Mouse (Mus musculus) ES-Bruce4 (cell line): ENCODE data around the gene Matk. TPM values are rescaled to one million over a fixed set of nuclear protein-coding genes. Genes with fewer than 3 reads are reported as not detected.

Experiments
- H3K27ac ChIP-seq: 2 replicates; pipeline ENCODE4 v1.5.1; 2012; ENCODE audit warnings: low read length, inconsistent platforms; ENCODE audit not compliant: insufficient read depth
- H3K27me3 ChIP-seq: 2 replicates; pipeline ENCODE4 v1.6.1; 2012; ENCODE audit warnings: mild to moderate bottlenecking, low read length, inconsistent platforms; ENCODE audit not compliant: control insufficient read depth, poor library complexity, insufficient read depth, severe bottlenecking
- H3K36me3 ChIP-seq: 2 replicates; pipeline ENCODE4 v1.6.1; 2012; ENCODE audit warnings: inconsistent platforms, mild to moderate bottlenecking, low read length, moderate library complexity; ENCODE audit not compliant: control insufficient read depth, poor library complexity, insufficient read depth, severe bottlenecking
- H3K4me1 ChIP-seq: one replicate; pipeline ENCODE4 v1.8.1; 2011; ENCODE audit warnings: low read length; ENCODE audit not compliant: control insufficient read depth, insufficient read depth
- H3K4me3 ChIP-seq: 2 replicates; pipeline ENCODE4 v1.5.1; 2011; ENCODE audit warnings: low read depth, mild to moderate bottlenecking, low read length
- H3K9ac ChIP-seq: 2 replicates; pipeline ENCODE4 v1.6.1; 2012; ENCODE audit warnings: low read depth, mild to moderate bottlenecking, inconsistent platforms; ENCODE audit not compliant: poor library complexity, severe bottlenecking
- H3K9me3 ChIP-seq: replicated peaks from 2 replicates; pipeline ENCODE4 v1.6.1; 2012; ENCODE audit warnings: mild to moderate bottlenecking, low read length, inconsistent platforms; ENCODE audit not compliant: control insufficient read depth, poor library complexity, insufficient read depth, severe bottlenecking
- CTCF ChIP-seq: IDR thresholded peaks from one replicate; pipeline ENCODE4 v1.8.1; 2011; ENCODE audit warnings: low read depth, low read length
- EP300 ChIP-seq: IDR thresholded peaks from 2 replicates; pipeline ENCODE4 v1.6.1; 2011; ENCODE audit warnings: low read depth, low read length; ENCODE audit not compliant: insufficient read depth
- POLR2A ChIP-seq: IDR thresholded peaks from one replicate; pipeline ENCODE4 v1.8.1; 2011; ENCODE audit warnings: low read length; ENCODE audit not compliant: insufficient read depth
- polyA plus RNA-seq: library from polyadenylated mRNA; stranded (reverse); fragments of >200 nt; gene quantifications from 2 replicates; pipeline ENCODE4 v1.2.4, GENCODE M21; 2011; ENCODE audit warnings: low read depth; ENCODE audit not compliant: missing spikeins, insufficient read depth, insufficient read length

Gene Matk
- polyA plus RNA-seq, 1 experiment, result 1.1 TPM

DNA sequence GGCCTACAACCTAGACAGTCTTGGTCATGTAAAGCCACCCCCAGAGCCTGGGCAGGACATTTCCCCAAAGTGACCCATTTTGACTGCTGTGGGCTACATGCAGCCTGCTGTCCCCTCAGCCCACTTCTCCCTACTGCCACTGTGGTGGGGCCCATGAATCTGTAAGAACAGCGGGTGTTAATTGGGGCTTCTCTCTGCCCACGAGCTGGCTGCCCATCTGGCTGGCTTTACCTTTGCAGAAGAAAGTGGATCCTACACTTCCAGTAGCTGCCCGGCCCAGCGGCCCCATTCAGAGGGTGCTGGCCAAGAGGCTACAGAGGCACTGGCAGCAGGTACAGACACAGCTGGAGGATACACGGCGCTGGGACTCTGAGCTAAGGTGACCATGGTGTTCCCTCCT lies 7.6 kb upstream of the Matk start:
- no peak for TF ChIP-seq CTCF
- no peak for TF ChIP-seq EP300
- TF ChIP-seq POLR2A, result no peak
- H3K27me3 ChIP-seq, result no peaks in the 10 kb centered on the region

DNA sequence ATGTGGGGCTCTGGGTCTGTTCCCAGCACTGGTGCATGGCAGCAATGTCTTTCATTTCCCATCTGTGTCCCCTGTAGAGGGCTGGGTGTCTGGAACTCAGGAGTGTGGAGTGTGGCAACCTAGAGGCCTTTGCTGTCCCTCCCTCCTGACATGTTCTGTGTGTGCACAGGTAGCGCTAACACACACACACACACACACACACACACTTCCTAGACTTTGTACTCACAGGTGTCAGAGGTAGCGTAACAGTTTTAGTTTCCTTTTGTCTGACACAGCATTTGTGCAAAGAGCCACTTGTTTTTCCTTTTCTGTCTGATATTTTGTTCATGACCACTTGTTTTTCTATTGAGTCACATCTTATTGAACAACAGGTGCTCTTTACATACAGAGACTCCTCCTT lies 4.9 kb upstream of the Matk start:
- H3K9ac ChIP-seq, result no peak overlapping the region
- H3K4me1 ChIP-seq, result peaks cover 5% of the 10 kb centered on the region
- H3K9me3 ChIP-seq, result no peaks in the 10 kb centered on the region
- no peak overlapping the region for H3K4me3 ChIP-seq
- H3K36me3 ChIP-seq, result no peaks in the 10 kb centered on the region
- no peak overlapping the region for H3K27ac ChIP-seq
- no peaks in the 10 kb centered on the region for H3K27me3 ChIP-seq
- TF ChIP-seq CTCF (no peak), POLR2A (no peak), EP300 (no peak)

More for the DNA sequence above, 7.6 kb upstream of the Matk start:
- Histone ChIP-seq H3K9ac (no peak overlapping the region), H3K9me3 (no peaks in the 10 kb centered on the region), H3K27ac (no peak overlapping the region), H3K4me3 (no peak overlapping the region), H3K4me1 (peaks cover 1% of the 10 kb centered on the region), H3K36me3 (no peaks in the 10 kb centered on the region)

DNA sequence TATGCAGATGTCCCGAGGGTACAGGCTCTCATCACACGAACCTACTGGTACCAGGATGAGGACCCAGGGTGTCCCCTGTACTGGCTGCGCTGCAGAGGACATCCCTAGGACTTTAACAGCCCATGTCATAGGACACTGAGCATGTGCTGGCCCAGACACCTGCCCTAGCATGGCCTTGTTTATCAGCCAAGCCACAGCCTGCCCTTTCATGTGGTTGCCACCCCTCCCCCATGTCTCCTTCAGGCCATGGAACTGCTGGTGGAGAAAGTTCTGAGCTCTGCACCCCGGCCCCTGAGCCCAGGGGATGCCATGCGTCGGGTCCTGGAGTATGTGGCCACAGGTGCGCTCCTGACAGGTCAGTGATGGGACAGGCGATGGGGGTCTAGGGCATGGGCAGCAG lies 3.3 kb upstream of the Matk start:
- Histone ChIP-seq H3K27ac (no peak overlapping the region), H3K9ac (no peak overlapping the region), H3K36me3 (no peaks in the 10 kb centered on the region), H3K4me1 (peaks cover 5% of the 10 kb centered on the region), H3K4me3 (no peak overlapping the region), H3K27me3 (no peaks in the 10 kb centered on the region), H3K9me3 (no peaks in the 10 kb centered on the region)
- TF ChIP-seq EP300 (no peak), CTCF (no peak), POLR2A (no peak)

DNA sequence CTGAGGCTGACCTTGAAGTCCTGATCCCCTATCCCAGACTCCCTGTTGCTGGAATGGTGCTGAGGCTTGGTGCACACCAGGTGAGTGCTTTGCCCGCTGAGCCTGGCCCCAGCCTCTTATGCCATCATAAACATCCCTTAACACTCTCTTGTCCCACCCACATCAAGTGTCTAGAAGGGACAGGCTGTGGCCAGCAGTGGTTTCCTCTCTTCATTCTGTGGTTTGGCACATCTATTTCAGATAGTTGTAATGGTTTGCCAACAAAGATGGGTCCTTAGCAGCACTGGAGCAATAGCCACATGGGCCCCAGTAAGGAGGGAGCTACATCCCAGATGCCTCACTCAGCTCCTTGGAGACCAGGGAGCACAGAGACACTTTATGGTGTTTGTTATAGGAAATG lies 2.2 kb downstream of the Matk start:
- H3K27me3 ChIP-seq, result no peaks in the 10 kb centered on the region
- H3K27ac ChIP-seq, result no peak overlapping the region
- TF ChIP-seq CTCF, result no peak
- TF ChIP-seq EP300, result no peak
- TF ChIP-seq POLR2A, result no peak

DNA sequence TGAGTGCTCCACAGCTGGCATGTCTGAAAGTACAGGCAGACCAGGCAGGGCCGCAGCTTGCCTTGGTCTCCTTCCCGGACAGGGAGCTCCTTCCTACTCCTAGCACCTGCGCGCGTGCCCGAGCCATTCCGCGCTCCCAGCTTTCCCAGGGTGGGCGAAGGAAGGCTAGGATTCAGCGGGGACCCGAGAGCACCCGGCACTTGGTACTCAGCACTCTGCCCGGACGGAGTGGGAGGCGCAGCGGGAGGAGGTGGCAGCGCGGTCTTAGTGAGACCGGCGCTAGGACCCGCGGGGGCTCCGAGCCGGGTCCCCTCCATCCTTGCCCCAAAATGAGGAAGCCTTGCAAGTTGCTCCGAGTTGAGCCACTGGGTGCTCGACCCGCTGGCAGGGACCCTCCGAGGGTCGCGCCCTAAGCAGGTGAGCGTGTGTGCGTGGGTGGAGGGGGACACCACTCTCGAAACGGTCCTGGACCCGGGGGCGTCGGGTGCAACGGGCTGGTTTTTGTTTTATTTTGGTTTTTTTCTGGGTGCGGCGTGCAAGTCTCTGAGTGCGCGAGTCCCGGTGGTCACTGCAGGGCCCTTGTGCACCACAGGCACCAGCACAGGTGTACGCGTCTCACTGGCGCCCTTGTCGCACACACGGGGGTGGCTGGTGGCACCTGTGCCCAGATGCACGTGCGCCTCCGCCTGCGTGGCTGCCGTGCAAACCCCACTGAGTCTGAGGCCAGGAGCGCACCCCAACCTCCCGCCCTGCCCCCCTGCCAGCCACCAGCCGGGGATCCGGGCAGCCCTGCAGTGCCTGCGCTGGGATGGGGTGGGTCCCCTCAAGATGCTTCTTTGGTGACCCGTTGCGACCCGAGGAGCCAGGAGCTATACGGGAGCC lies 4.7 kb downstream of the Matk start:
- Histone ChIP-seq H3K4me3 (peak overlapping the region; percentile 74), H3K4me1 (peaks cover 4% of the 10 kb centered on the region), H3K9me3 (no peaks in the 10 kb centered on the region), H3K27ac (no peak overlapping the region), H3K36me3 (no peaks in the 10 kb centered on the region), H3K9ac (peak overlapping the region; percentile 36), H3K27me3 (no peaks in the 10 kb centered on the region)
- TF ChIP-seq POLR2A (no peak), CTCF (no peak), EP300 (no peak)

More for the DNA sequence above, 2.2 kb downstream of the Matk start:
- H3K36me3 ChIP-seq, result no peaks in the 10 kb centered on the region
- no peaks in the 10 kb centered on the region for H3K9me3 ChIP-seq
- no peak overlapping the region for H3K9ac ChIP-seq
- peaks cover 4% of the 10 kb centered on the region for H3K4me1 ChIP-seq
- H3K4me3 ChIP-seq, result no peak overlapping the region

DNA sequence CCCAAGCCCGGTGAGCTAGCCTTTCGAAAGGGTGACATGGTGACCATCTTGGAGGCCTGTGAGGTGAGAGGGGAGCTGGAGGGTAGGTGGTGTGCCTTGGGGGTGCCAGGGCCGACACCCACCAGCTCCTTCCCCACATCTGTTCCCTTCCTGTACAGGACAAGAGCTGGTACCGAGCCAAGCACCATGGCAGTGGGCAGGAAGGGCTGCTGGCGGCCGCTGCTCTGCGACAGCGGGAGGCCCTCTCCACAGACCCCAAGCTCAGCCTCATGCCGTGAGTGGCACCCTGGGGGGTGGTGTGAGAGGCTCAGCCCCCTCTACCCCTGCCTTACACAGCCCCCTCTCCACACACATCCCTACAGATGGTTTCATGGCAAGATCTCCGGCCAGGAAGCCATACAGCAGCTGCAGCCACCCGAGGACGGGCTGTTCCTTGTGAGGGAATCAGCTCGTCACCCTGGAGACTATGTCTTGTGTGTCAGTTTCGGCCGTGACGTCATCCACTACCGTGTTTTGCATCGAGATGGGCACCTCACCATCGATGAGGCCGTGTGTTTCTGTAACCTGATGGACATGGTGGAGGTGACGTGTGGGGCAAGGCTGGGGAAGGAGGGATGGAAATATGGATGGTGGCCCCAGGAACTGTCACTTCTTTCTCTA lies 6.6 kb downstream of the Matk start:
- no peak overlapping the region for H3K4me3 ChIP-seq

More for the DNA sequence above, 6.6 kb downstream of the Matk start:
- Histone ChIP-seq H3K27me3 (no peaks in the 10 kb centered on the region), H3K9me3 (no peaks in the 10 kb centered on the region), H3K36me3 (no peaks in the 10 kb centered on the region), H3K9ac (no peak overlapping the region), H3K4me1 (peaks cover 4% of the 10 kb centered on the region), H3K27ac (no peak overlapping the region)
- TF ChIP-seq EP300, result no peak
- no peak for TF ChIP-seq POLR2A
- no peak for TF ChIP-seq CTCF
